Mouse (Mus musculus): ENCODE data around the gene Kpnb1.
"Not testable (repeated sequence)": the region's sequence is repeated elsewhere in the genome, so short reads cannot be mapped to it uniquely, and the experiment has no call there.

The Kpnb1 gene

GRCm38 (mm10) chr11:97187764-97188642 is at the start of gene Kpnb1:
Gene Kpnb1, minus strand, starts transcription at chr11:97187881.
- DNase-seq (ENCODE audit: low spot score) = peak; percentile 92

GRCm38 (mm10) chr11:97232436-97232835 is 44.8 kb upstream of the Kpnb1 start:
- DNase-seq (ENCODE audit: low spot score) = no peak

- no peak for DNase-seq (ENCODE audit: low spot score)
Measured at GRCm38 (mm10) chr11:97229396-97229795, 41.7 kb upstream of the Kpnb1 start.

- DNase-seq (ENCODE audit: low spot score) = no peak
Measured at GRCm38 (mm10) chr11:97228985-97229384, 41.3 kb upstream of the Kpnb1 start.

GRCm38 (mm10) chr11:97226131-97226530 is 38.5 kb upstream of the Kpnb1 start:
- DNase-seq (ENCODE audit: low spot score) = no peak

GRCm38 (mm10) chr11:97223485-97223884 is 35.8 kb upstream of the Kpnb1 start:
- DNase-seq (ENCODE audit: low spot score) = no peak

- DNase-seq (ENCODE audit: low spot score) = no peak
Measured at GRCm38 (mm10) chr11:97221611-97222010, 33.9 kb upstream of the Kpnb1 start.

GRCm38 (mm10) chr11:97220211-97220610 is 32.5 kb upstream of the Kpnb1 start:
- no peak for DNase-seq (ENCODE audit: low spot score)

- DNase-seq (ENCODE audit: low spot score) = no peak
Measured at GRCm38 (mm10) chr11:97214411-97214810, 26.7 kb upstream of the Kpnb1 start.

- no peak for DNase-seq (ENCODE audit: low spot score)
Measured at GRCm38 (mm10) chr11:97210728-97211400, 23.2 kb upstream of the Kpnb1 start.

- no peak for DNase-seq (ENCODE audit: low spot score)
Measured at GRCm38 (mm10) chr11:97207011-97207422, 19.3 kb upstream of the Kpnb1 start.

GRCm38 (mm10) chr11:97199519-97199918 is 11.8 kb upstream of the Kpnb1 start:
- DNase-seq (ENCODE audit: low spot score) = no peak

- no peak for DNase-seq (ENCODE audit: low spot score)
Measured at GRCm38 (mm10) chr11:97198601-97199000, 10.9 kb upstream of the Kpnb1 start.

GRCm38 (mm10) chr11:97197021-97197420 is 9.3 kb upstream of the Kpnb1 start:
- DNase-seq (ENCODE audit: low spot score) = no peak

- DNase-seq (ENCODE audit: low spot score) = no peak
Measured at GRCm38 (mm10) chr11:97196541-97196940, 8.9 kb upstream of the Kpnb1 start.

GRCm38 (mm10) chr11:97192621-97192951 is 4.9 kb upstream of the Kpnb1 start:
- DNase-seq (ENCODE audit: low spot score) = no peak

GRCm38 (mm10) chr11:97191915-97192620 is 4.4 kb upstream of the Kpnb1 start:
- DNase-seq (ENCODE audit: low spot score) = no peak

GRCm38 (mm10) chr11:97190992-97191391 is 3.3 kb upstream of the Kpnb1 start:
- DNase-seq (ENCODE audit: low spot score) = no peak

- DNase-seq (ENCODE audit: low spot score) = not testable (repeated sequence)
Measured at GRCm38 (mm10) chr11:97189645-97190044, 2.0 kb upstream of the Kpnb1 start.

GRCm38 (mm10) chr11:97189231-97189630 is 1.6 kb upstream of the Kpnb1 start:
- DNase-seq (ENCODE audit: low spot score) = no peak

- DNase-seq (ENCODE audit: low spot score) = no peak
Measured at GRCm38 (mm10) chr11:97188643-97188955, 918 bp upstream of the Kpnb1 start.

- peak; percentile 87 for DNase-seq (ENCODE audit: low spot score)
Measured at GRCm38 (mm10) chr11:97186947-97187763, 526 bp downstream of the Kpnb1 start.

Measured in layer of hippocampus, adult 9-10 months (tissue).